Mouse (Mus musculus): ENCODE measurements at regions not wholly inside any gene's neighbourhood (a gene's known extent, or its start where the extent isn't known, plus 50 kb on each side); places are given as distances from the start of the nearest gene placed in this dataset.

- DNase-seq (ENCODE audit: low spot score) (no peak), ATAC-seq (ENCODE audit: low FRiP score) (no peak)
- Histone ChIP-seq H3K4me3 (ENCODE audit: low read depth, low read length) (no peak overlapping the region), H3K4me1 (replicated peaks; ENCODE audit: control insufficient read depth, insufficient read depth, low read length) (no peaks in the 10 kb centered on the region), H3K9ac (ENCODE audit: low read depth, low read length) (no peak overlapping the region), H3K36me3 (ENCODE audit: control insufficient read depth, insufficient read depth, low read length) (no peaks in the 10 kb centered on the region), H3K27me3 (ENCODE audit: control insufficient read depth, insufficient read depth, low read length) (no peaks in the 10 kb centered on the region), H3K4me2 (replicated peaks; ENCODE audit: low read depth, low read length) (no peak overlapping the region), H3K27ac (ENCODE audit: low read depth, low read length) (no peak overlapping the region), H3K9me3 (ENCODE audit: control insufficient read depth, low read length) (no peaks in the 10 kb centered on the region)
- WGBS, result 95% methylated on average over 5 of the region's 5 CpGs
These were observed 225.4 kb upstream of the Ednra start for GRCm38 (mm10) chr8:77949640-77950039.

DNA sequence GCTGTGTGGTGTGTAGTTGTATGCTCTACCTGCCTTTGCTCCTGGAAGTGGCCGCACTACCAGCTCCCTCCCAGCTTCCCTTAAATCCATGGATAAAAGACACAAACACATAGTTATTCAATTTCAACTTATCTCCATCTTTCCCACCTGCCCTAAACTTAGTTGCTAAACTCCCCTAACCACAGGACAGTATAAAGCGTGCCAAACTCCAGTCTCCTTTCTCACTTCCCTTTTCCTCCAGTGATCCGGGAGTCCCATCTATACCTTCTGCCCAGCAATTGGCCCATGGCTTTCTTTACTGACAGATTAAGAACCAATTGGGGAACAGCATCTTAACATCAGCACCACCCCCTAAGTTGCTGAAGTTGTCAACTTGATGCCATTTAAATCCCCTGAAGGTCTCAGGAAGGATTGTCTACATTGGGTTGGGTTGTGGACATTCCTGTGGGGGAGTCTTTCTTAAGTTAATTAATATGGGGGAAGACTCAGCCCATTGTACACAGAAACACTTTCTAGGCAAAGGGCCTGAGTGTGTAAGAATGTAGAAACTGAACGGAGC lies 234.6 kb upstream of the Ednra start:
- Histone ChIP-seq H3K36me3 (ENCODE audit: control insufficient read depth, insufficient read depth, low read length) (no peaks in the 10 kb centered on the region), H3K27ac (ENCODE audit: low read depth, low read length) (no peak overlapping the region), H3K4me2 (replicated peaks; ENCODE audit: low read depth, low read length) (no peak overlapping the region), H3K4me3 (ENCODE audit: low read depth, low read length) (no peak overlapping the region), H3K27me3 (ENCODE audit: control insufficient read depth, insufficient read depth, low read length) (no peaks in the 10 kb centered on the region), H3K4me1 (replicated peaks; ENCODE audit: control insufficient read depth, insufficient read depth, low read length) (no peaks in the 10 kb centered on the region), H3K9ac (ENCODE audit: low read depth, low read length) (no peak overlapping the region), H3K9me3 (ENCODE audit: control insufficient read depth, low read length) (no peaks in the 10 kb centered on the region)
- DNase-seq (ENCODE audit: low spot score) (no peak), ATAC-seq (ENCODE audit: low FRiP score) (no peak)
- 86% methylated on average over 4 of the region's 4 CpGs for WGBS

DNA sequence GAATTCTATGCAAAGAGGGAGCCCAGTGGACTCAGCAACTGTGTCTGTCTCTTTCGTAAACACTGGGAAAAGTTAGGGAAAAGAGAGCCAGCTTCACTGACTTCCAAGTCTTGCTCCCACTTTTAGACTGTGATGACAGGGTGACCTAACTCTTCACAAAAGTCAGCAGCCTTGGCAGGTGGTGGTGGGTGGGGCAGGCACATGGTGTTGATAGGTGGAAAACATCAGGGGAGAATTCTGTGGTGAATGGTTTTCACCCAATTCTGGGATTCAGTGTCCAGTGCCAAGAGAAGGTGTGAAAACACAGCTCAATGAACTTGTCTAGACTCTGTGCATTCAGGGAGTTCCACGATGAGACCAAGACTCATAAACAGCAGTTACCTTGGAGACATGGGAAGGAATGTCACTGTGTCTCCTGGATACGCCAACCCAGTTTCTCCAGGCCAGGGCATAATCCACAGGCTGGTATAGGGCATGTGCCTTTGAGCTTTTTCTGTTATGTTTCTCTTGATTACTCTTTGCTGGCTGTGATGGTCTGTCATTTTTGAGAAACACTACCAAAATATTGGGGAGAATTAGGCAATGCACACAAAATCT lies 238.9 kb upstream of the Ednra start:
- Histone ChIP-seq H3K4me3 (ENCODE audit: low read depth, low read length) (no peak overlapping the region), H3K4me1 (replicated peaks; ENCODE audit: control insufficient read depth, insufficient read depth, low read length) (no peaks in the 10 kb centered on the region), H3K9me3 (ENCODE audit: control insufficient read depth, low read length) (no peaks in the 10 kb centered on the region), H3K27me3 (ENCODE audit: control insufficient read depth, insufficient read depth, low read length) (no peaks in the 10 kb centered on the region), H3K9ac (ENCODE audit: low read depth, low read length) (no peak overlapping the region), H3K27ac (ENCODE audit: low read depth, low read length) (no peak overlapping the region), H3K4me2 (replicated peaks; ENCODE audit: low read depth, low read length) (no peak overlapping the region), H3K36me3 (ENCODE audit: control insufficient read depth, insufficient read depth, low read length) (no peaks in the 10 kb centered on the region)
- ATAC-seq (ENCODE audit: low FRiP score), result no peak
- 64% methylated on average over 3 of the region's 3 CpGs for WGBS
- DNase-seq (ENCODE audit: low spot score), result peak; percentile 6

- H3K27ac ChIP-seq (ENCODE audit: low read depth, low read length), result no peak overlapping the region
- ATAC-seq (ENCODE audit: low FRiP score) (no peak), DNase-seq (ENCODE audit: low spot score) (no peak)
- 57% methylated on average over 8 of the region's 8 CpGs for WGBS
- H3K4me2 ChIP-seq (replicated peaks; ENCODE audit: low read depth, low read length), result no peak overlapping the region
- H3K9ac ChIP-seq (ENCODE audit: low read depth, low read length), result no peak overlapping the region
- H3K27me3 ChIP-seq (ENCODE audit: control insufficient read depth, insufficient read depth, low read length), result no peaks in the 10 kb centered on the region
- no peaks in the 10 kb centered on the region for H3K36me3 ChIP-seq (ENCODE audit: control insufficient read depth, insufficient read depth, low read length)
- H3K9me3 ChIP-seq (ENCODE audit: control insufficient read depth, low read length), result no peaks in the 10 kb centered on the region
- H3K4me3 ChIP-seq (ENCODE audit: low read depth, low read length), result no peak overlapping the region
- H3K4me1 ChIP-seq (replicated peaks; ENCODE audit: control insufficient read depth, insufficient read depth, low read length), result no peaks in the 10 kb centered on the region
These were observed 242.7 kb upstream of the Ttc29 start for GRCm38 (mm10) chr8:77970378-77970777.

DNA sequence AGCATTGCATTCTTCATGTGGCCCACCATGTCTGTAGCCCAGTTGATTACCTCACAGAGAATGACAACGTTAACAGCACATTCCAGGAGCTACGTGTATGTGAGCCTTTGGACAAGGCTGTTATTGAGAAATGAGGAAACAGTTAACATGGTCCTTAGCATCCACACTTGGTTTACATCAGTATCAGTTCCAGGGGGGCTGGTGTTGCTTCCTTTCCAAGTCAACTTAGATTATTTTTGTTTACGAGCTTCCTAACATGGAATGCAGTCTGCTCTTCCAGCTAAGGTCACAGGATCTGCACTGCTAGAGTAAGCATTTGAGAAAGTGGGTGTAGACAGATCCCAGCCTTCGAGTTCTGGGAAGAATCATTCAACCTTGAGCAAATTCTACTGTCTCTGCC lies 239.4 kb upstream of the Ttc29 start:
- no peak overlapping the region for H3K27ac ChIP-seq (ENCODE audit: low read depth, low read length)
- H3K9ac ChIP-seq (ENCODE audit: low read depth, low read length), result no peak overlapping the region
- no peaks in the 10 kb centered on the region for H3K4me1 ChIP-seq (replicated peaks; ENCODE audit: control insufficient read depth, insufficient read depth, low read length)
- WGBS, result 70% methylated on average over 4 of the region's 4 CpGs
- no peaks in the 10 kb centered on the region for H3K27me3 ChIP-seq (ENCODE audit: control insufficient read depth, insufficient read depth, low read length)
- DNase-seq (ENCODE audit: low spot score) (no peak), ATAC-seq (ENCODE audit: low FRiP score) (no peak)
- no peaks in the 10 kb centered on the region for H3K9me3 ChIP-seq (ENCODE audit: control insufficient read depth, low read length)
- H3K4me2 ChIP-seq (replicated peaks; ENCODE audit: low read depth, low read length), result no peak overlapping the region
- H3K36me3 ChIP-seq (ENCODE audit: control insufficient read depth, insufficient read depth, low read length), result no peaks in the 10 kb centered on the region
- H3K4me3 ChIP-seq (ENCODE audit: low read depth, low read length), result no peak overlapping the region

DNA sequence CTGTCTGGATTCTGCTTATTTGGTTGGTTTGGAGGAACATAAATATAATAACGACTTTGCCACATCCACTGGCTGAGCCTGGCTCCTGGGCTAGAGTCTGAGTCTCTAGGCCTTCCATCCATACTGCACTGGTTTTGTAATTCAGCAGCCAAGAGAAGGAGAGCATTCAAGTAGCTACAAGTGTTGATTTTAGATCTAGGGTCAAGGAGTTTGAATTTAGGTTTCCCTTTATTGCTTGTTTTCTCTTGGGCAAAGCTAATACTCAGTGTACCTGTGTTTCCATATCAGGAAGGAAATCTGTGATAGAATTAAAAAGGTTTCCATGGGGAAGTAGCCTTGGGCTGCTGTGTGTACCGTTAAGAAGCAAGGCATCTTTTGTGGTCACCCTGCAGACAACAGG lies 234.0 kb upstream of the Ttc29 start:
- no peaks in the 10 kb centered on the region for H3K4me1 ChIP-seq (replicated peaks; ENCODE audit: control insufficient read depth, insufficient read depth, low read length)
- H3K36me3 ChIP-seq (ENCODE audit: control insufficient read depth, insufficient read depth, low read length), result no peaks in the 10 kb centered on the region
- 77% methylated on average over 2 of the region's 2 CpGs for WGBS
- H3K9me3 ChIP-seq (ENCODE audit: control insufficient read depth, low read length), result no peaks in the 10 kb centered on the region
- DNase-seq (ENCODE audit: low spot score) (no peak), ATAC-seq (ENCODE audit: low FRiP score) (no peak)
- no peaks in the 10 kb centered on the region for H3K27me3 ChIP-seq (ENCODE audit: control insufficient read depth, insufficient read depth, low read length)
- H3K27ac ChIP-seq (ENCODE audit: low read depth, low read length), result no peak overlapping the region
- H3K4me2 ChIP-seq (replicated peaks; ENCODE audit: low read depth, low read length), result no peak overlapping the region
- H3K4me3 ChIP-seq (ENCODE audit: low read depth, low read length), result no peak overlapping the region
- H3K9ac ChIP-seq (ENCODE audit: low read depth, low read length), result no peak overlapping the region

- DNase-seq (ENCODE audit: low spot score) (no peak), ATAC-seq (ENCODE audit: low FRiP score) (no peak)
- H3K4me2 ChIP-seq (replicated peaks; ENCODE audit: low read depth, low read length), result no peak overlapping the region
- no peaks in the 10 kb centered on the region for H3K4me1 ChIP-seq (replicated peaks; ENCODE audit: control insufficient read depth, insufficient read depth, low read length)
- H3K9ac ChIP-seq (ENCODE audit: low read depth, low read length), result no peak overlapping the region
- no peaks in the 10 kb centered on the region for H3K9me3 ChIP-seq (ENCODE audit: control insufficient read depth, low read length)
- no peak overlapping the region for H3K4me3 ChIP-seq (ENCODE audit: low read depth, low read length)
- H3K27me3 ChIP-seq (ENCODE audit: control insufficient read depth, insufficient read depth, low read length), result no peaks in the 10 kb centered on the region
- WGBS, result 85% methylated on average over 3 of the region's 3 CpGs
- H3K27ac ChIP-seq (ENCODE audit: low read depth, low read length), result no peak overlapping the region
- H3K36me3 ChIP-seq (ENCODE audit: control insufficient read depth, insufficient read depth, low read length), result no peaks in the 10 kb centered on the region
These were observed 232.4 kb upstream of the Ttc29 start for GRCm38 (mm10) chr8:77980701-77981100.

DNA sequence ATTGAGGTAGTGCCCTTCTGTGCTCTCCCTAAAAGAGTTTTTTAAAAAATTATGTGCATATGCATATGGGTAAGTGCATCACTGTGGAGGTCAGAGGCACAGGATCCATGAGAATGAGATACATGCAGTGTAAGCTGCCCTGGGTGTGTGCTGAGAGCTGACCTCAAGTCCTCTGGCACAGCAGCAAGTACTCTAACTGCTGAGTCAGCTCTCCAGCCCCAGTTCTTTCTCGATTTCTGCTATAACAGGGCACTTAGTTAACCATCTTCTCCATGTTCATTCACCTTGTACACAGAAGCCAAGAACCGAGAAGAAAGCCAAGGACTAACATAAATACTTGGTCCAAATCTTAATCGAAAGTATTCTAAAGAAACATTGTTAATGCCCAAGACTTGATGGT lies 231.1 kb upstream of the Ttc29 start:
- no peak for DNase-seq (ENCODE audit: low spot score)
- Histone ChIP-seq H3K4me3 (ENCODE audit: low read depth, low read length) (no peak overlapping the region), H3K9ac (ENCODE audit: low read depth, low read length) (no peak overlapping the region), H3K4me1 (replicated peaks; ENCODE audit: control insufficient read depth, insufficient read depth, low read length) (no peaks in the 10 kb centered on the region), H3K9me3 (ENCODE audit: control insufficient read depth, low read length) (no peaks in the 10 kb centered on the region), H3K36me3 (ENCODE audit: control insufficient read depth, insufficient read depth, low read length) (no peaks in the 10 kb centered on the region), H3K4me2 (replicated peaks; ENCODE audit: low read depth, low read length) (no peak overlapping the region), H3K27ac (ENCODE audit: low read depth, low read length) (no peak overlapping the region), H3K27me3 (ENCODE audit: control insufficient read depth, insufficient read depth, low read length) (no peaks in the 10 kb centered on the region)
- no peak for ATAC-seq (ENCODE audit: low FRiP score)
- 88% methylated on average over 3 of the region's 3 CpGs for WGBS

DNA sequence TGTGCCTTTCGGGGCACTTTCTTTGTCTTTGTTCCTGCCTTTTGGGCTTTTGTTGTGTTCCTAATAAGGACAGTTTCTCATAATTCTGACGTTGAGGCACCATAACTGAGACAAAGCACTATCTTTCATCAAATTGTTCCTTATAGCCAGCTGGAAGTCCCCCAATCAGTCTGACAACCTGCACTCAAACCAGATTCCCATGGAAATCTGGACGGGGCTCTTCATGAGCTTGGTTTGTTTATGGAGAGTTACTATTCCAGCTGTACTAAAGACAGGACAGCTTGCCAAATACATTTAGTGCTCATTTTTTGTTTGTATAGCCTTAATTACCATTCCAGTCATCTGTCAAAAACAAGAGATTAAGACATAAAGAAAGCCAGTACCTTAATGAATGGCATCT lies 229.6 kb upstream of the Ttc29 start:
- no peaks in the 10 kb centered on the region for H3K27me3 ChIP-seq (ENCODE audit: control insufficient read depth, insufficient read depth, low read length)
- ATAC-seq (ENCODE audit: low FRiP score) (no peak), DNase-seq (ENCODE audit: low spot score) (no peak)
- WGBS, result 70% methylated on average over 3 of the region's 3 CpGs
- H3K27ac ChIP-seq (ENCODE audit: low read depth, low read length), result no peak overlapping the region
- no peak overlapping the region for H3K9ac ChIP-seq (ENCODE audit: low read depth, low read length)
- no peaks in the 10 kb centered on the region for H3K4me1 ChIP-seq (replicated peaks; ENCODE audit: control insufficient read depth, insufficient read depth, low read length)
- no peak overlapping the region for H3K4me2 ChIP-seq (replicated peaks; ENCODE audit: low read depth, low read length)
- H3K4me3 ChIP-seq (ENCODE audit: low read depth, low read length), result no peak overlapping the region
- H3K36me3 ChIP-seq (ENCODE audit: control insufficient read depth, insufficient read depth, low read length), result no peaks in the 10 kb centered on the region
- no peaks in the 10 kb centered on the region for H3K9me3 ChIP-seq (ENCODE audit: control insufficient read depth, low read length)

Measured in hindbrain, embryonic 11.5 days (tissue).